Mouse (Mus musculus) frontal cortex, postnatal 36 days (tissue): ENCODE data around the gene Plcb1.

ENCODE experiments used
- DNase-seq, 2 experiments: peaks; one replicate each; pipeline ENCODE4 v3.0.0; 2022; ENCODE audit warnings: low spot score in 2 of 2

Plcb1 gene

DNA sequence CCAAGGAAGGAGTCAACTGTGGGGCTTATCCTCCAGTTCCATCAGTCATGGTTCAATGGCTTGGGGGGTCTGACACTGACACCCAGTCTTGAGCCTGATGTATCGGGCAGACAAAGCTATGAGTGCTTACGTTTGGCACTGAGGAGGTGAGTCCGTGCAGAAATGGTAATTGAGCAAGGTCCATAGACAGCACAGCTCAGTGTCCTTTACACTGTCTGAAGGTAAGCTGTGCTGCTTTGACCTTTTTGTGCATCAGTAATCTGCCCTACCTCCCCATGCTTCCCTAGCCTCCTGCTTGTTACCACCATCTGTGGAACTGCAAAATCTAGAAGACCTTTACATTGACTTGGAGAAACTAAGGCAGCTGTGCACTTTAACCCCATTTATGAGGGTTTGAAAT lies 127.7 kb downstream of the Plcb1 start:
- DNase-seq, result no peak

GRCm38 (mm10) chr2:134914091-134914550 lies 128.3 kb downstream of the Plcb1 start:
- no peak for DNase-seq

- DNase-seq, result peak in 1 of 2 experiments; percentile 52
These were observed 129.2 kb downstream of the Plcb1 start for GRCm38 (mm10) chr2:134915035-134915434.

- DNase-seq, result no peak
These were observed 134.9 kb downstream of the Plcb1 start for GRCm38 (mm10) chr2:134920611-134921280.

DNA sequence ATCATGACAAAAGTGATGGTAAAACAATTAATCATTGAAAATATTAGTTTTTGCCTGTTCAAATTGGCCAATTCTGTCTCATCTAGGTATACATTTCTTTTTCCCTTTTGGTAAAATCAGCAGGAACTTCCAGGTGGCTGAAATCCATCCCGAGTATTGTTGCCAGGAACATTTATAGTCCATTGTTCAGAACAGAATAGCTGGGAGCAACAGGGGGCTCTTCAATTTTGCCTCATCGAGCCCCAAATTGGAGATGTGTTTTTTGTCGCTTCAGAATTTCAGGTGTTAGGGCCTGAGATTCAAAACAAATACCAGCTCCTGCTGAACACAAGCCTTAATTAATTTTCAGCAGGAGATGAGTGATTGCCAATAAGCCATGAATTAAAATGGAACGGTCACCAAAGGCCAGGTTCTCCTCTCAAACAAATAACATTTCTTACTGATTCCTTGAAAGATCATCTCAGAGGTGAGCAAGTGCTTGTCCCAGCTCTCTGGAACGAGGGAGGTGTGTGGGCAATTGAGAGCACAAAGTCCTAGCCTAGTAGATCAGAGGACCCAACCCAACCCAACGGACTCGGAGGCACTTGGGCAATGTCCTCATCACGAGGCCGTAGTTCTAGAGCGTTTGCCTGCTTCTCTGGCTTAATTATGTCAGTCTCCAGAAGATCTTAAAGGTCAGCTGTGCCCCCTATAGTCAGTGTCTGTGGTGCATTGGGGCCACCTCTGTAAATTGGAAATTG lies 136.9 kb downstream of the Plcb1 start:
- DNase-seq, result no peak

GRCm38 (mm10) chr2:134924143-134924655 lies 138.3 kb downstream of the Plcb1 start:
- DNase-seq, result no peak

DNA sequence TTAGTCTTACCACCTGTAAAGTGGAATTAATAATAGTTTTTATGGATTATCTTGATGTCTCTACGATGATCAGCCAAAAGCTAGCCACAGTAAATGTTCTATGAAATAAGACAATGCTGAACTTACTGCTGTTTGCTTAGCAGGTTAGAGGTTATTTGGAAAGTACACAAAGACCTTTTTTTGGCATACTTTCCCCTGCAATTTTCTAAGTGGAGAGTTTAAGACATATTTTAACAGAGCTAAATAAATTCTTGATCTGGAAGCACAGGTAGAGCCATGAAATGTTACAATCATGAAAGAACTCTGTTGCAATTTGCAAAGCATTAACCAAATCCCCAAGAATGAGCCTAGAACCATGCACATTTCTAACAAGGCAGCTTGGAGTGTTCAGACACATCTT lies 140.4 kb downstream of the Plcb1 start:
- no peak for DNase-seq

DNA sequence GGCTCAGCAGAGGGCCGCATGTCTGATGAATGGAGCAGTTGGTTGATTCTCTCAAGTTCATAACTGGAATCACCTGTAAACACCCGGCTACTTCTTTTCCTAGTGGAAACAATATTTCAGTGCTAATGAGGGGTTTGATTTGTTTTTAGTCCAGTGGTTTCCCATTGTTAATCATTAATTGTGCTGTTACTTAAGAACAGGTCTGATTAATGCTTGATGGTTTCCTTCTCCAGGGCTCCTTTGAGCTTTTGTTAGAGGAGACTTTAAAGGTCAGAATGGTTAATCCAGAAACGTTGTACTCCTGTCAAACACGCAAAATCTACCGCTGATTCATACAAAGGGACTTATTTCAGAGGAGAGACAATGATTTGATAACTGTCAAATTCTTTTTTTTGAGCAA lies 141.2 kb downstream of the Plcb1 start:
- no peak for DNase-seq

- peak; percentile 50 to 78 for DNase-seq
These were observed 143.6 kb downstream of the Plcb1 start for GRCm38 (mm10) chr2:134929452-134929851.

DNA sequence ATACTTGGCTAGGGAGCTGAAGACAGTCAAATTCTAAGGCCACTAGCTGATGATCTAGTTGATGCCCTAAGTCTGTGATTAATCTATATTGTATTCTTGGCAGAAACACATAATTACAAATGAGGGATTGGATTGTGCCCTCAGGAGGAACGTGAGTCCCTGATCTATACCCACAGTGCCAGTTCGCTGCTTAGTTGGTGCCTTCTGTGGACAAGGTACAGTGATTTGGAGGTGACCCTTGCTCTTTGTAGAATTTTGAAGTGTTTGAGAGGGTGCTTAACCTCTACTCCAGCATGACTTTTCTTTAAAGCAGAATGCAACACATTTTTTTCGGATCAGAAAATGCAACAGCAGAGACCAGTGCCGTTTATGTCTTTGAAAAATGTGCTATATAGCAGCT lies 145.1 kb downstream of the Plcb1 start:
- no peak for DNase-seq

GRCm38 (mm10) chr2:134931756-134932421 lies 146.0 kb downstream of the Plcb1 start:
- DNase-seq, result no peak

DNA sequence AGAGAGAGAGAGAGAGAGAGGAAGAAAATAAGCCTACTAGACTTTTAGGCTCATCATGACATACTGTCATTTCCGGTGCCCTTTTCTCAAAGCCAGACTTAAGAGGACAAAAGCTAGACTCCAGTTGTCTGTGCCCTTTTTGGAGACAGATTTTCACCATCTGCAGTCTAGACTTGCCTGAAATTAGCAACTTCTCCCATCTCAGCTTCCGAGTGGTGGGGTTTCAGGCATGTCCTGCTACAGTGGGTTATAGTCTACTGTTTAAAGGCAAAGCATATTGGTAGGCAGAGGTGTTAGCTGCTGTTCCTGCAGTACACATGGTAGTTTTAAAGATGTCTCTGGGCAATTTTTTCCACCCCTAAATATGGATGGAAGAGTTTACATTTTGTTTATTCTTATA lies 149.6 kb downstream of the Plcb1 start:
- no peak for DNase-seq

GRCm38 (mm10) chr2:134935970-134936649 lies 150.2 kb downstream of the Plcb1 start:
- DNase-seq, result no peak

GRCm38 (mm10) chr2:134937666-134938065 lies 151.8 kb downstream of the Plcb1 start:
- DNase-seq, result no peak

DNA sequence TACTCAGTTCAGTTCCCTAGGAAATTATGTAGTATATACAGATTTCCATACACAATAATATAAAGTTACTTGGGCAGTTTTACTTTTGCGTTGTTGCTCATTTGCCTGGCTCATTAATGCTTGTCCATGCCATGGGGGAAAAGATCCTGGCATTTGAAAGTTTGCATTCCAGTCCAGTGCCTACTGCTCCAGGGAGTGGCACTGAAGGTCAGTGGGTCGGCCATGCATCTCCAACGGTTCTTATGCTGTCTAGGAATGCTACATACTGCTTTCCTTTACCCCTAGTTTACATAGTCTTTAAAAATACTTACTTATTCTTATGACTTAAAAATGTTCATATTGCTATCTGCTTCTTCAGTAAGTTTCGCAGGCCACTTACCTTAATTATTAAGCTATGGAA lies 156.2 kb downstream of the Plcb1 start:
- no peak for DNase-seq

DNA sequence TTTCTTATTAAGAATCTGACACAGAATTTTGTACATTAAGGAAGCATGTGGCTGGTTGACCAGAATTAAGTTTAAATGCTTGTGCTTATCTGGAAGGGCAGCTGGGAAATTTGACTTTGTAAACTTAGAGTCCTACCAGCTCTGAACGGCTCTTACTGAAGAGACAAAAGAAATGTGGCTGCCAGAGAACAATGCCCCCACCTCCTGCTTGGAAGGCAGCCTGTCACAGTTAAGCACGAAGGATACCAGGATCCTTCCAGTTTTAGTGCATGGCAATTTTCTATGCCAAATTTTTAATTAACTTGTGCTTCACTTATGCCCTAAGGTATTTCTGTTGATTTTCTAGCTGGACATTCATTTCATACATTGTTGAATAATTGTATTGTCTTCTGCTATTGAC lies 157.1 kb downstream of the Plcb1 start:
- no peak for DNase-seq

DNA sequence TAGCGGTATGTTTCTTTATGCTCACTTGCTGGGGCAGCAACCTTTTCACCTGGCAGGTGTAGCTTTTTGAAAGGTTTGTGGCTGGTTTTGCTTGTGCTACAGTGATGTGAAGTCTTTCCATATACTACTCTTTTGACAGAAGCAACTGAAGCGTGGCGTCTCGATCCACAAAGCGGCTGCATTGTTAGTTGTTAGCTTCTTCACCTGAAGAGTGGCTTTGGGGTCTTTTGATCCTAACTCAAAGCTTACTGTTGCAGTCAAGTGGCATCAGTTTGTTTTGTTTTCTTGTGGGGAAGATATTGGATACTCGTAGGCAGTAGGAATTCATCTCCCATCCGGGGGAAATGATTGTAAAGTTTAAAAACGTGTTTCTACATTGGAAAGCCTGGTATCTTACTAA lies 160.5 kb downstream of the Plcb1 start:
- no peak for DNase-seq

- no peak for DNase-seq
These were observed 161.0 kb downstream of the Plcb1 start for GRCm38 (mm10) chr2:134946911-134947310.

GRCm38 (mm10) chr2:134952088-134952487 lies 166.2 kb downstream of the Plcb1 start:
- DNase-seq, result no peak

DNA sequence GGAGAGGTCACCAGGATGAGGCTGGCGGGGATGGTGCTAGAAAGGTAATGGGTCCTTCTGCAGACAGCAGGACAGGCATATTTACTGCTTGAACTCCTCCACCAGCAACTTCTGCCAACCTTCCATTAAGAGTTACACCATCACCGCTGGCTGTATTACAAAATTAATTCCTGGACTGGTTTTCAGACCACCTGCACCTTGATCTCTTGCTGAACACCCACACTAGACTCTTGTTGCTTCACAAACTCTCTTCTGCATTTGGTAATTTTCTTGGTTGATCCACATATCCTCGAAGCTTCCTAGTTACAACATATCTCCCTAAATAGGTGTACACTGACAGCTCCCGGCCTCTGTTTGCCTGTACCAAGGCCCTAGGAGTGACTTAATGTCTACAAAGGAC lies 170.6 kb downstream of the Plcb1 start:
- DNase-seq, result no peak

DNA sequence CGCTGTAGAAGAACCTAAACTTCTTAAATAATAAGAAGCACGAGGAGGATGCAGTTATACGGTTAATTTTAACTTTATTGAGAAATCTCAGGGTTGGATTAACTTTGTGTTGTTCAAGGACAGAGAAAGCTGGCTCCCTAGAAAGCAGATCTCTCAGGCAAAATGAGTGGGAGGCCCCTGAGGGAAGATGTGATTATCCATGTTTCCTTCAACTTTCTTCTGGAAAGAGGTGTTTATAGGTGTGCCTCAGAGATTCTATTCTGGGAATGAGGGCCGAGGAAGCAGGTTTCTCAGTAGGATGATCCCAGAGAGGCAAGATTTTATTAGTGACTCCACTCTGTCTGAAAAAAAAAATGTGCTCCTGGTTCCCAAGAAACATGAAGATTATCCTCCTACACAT lies 180.3 kb downstream of the Plcb1 start:
- peak in 1 of 2 experiments; percentile 26 for DNase-seq

DNA sequence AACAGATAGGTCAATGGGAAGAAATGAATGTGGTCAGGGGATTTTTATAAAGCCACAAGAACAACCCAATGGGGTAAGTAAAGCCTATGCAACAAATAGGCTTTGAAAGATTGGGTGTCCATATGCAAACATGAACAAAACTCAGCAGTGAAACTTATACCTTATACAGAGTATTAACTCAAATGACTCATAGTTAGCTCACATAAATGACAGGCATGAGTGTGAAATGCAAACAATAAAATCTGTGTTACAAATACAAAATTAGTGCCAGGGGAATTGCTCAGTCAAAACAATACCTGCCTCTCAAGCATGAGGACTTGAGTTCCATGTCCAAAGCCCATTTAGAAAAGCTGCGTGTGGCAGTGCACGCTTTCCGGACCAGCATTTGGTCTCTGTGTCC lies 182.5 kb downstream of the Plcb1 start:
- no peak for DNase-seq
